Mouse (Mus musculus): ENCODE measurements around the gene Cdpf1.

The Cdpf1 gene

GRCm38 (mm10) chr15:85811535-85812277, at the start of gene Cdpf1:
Gene Cdpf1 (minus strand): TSS chr15:85811697.
- peak; percentile 99 for DNase-seq

GRCm38 (mm10) chr15:85859490-85860031, 48.1 kb upstream of the Cdpf1 start, which contains the start of gene Gtse1:
Gene Gtse1 (plus strand): TSS chr15:85859745.
- peak; percentile 98 for DNase-seq

GRCm38 (mm10) chr15:85858980-85859489, 47.5 kb upstream of the Cdpf1 start:
- DNase-seq: no peak

GRCm38 (mm10) chr15:85851656-85852392, 40.3 kb upstream of the Cdpf1 start:
- peak; percentile 59 for DNase-seq

GRCm38 (mm10) chr15:85845071-85845470, 33.6 kb upstream of the Cdpf1 start:
- DNase-seq: no peak

- DNase-seq: peak; percentile 71
Observed at GRCm38 (mm10) chr15:85841796-85842360, 30.4 kb upstream of the Cdpf1 start.

GRCm38 (mm10) chr15:85840983-85841382, 29.5 kb upstream of the Cdpf1 start:
- peak; percentile 33 for DNase-seq

- DNase-seq: no peak
Observed at GRCm38 (mm10) chr15:85836887-85837286, 25.4 kb upstream of the Cdpf1 start.

- peak; percentile 44 for DNase-seq
Observed at GRCm38 (mm10) chr15:85835335-85835734, 23.8 kb upstream of the Cdpf1 start.

- no peak for DNase-seq
Observed at GRCm38 (mm10) chr15:85832599-85832998, 21.1 kb upstream of the Cdpf1 start.

- DNase-seq: peak; percentile 94
Observed at GRCm38 (mm10) chr15:85831954-85832590, 20.6 kb upstream of the Cdpf1 start, which contains the start of gene Ttc38. Gene Ttc38 (plus strand): TSS chr15:85832306.

- no peak for DNase-seq
Observed at GRCm38 (mm10) chr15:85829470-85829869, 18.0 kb upstream of the Cdpf1 start.

- no peak for DNase-seq
Observed at GRCm38 (mm10) chr15:85828071-85828470, 16.6 kb upstream of the Cdpf1 start.

- DNase-seq: no peak
Observed at GRCm38 (mm10) chr15:85826676-85827075, 15.2 kb upstream of the Cdpf1 start.

GRCm38 (mm10) chr15:85822011-85822359, 10.5 kb upstream of the Cdpf1 start:
- DNase-seq: no peak

GRCm38 (mm10) chr15:85821203-85822010, 9.9 kb upstream of the Cdpf1 start, which contains the start of gene Pkdrej:
Gene Pkdrej (minus strand): TSS chr15:85821734.
- no peak for DNase-seq

GRCm38 (mm10) chr15:85813428-85813827, 1.9 kb upstream of the Cdpf1 start:
- DNase-seq: no peak

- peak; percentile 58 for DNase-seq
Observed at GRCm38 (mm10) chr15:85810806-85811521, 533 bp downstream of the Cdpf1 start.

GRCm38 (mm10) chr15:85810462-85810805, 1.1 kb downstream of the Cdpf1 start:
- peak; percentile 31 for DNase-seq

GRCm38 (mm10) chr15:85809091-85809490, 2.4 kb downstream of the Cdpf1 start:
- DNase-seq: no peak

GRCm38 (mm10) chr15:85808434-85808833, 3.1 kb downstream of the Cdpf1 start:
- DNase-seq: peak; percentile 52

All from kidney, adult 9 months (tissue).